Mouse (Mus musculus): ENCODE measurements around the gene Pigz.

Gene Pigz

DNA sequence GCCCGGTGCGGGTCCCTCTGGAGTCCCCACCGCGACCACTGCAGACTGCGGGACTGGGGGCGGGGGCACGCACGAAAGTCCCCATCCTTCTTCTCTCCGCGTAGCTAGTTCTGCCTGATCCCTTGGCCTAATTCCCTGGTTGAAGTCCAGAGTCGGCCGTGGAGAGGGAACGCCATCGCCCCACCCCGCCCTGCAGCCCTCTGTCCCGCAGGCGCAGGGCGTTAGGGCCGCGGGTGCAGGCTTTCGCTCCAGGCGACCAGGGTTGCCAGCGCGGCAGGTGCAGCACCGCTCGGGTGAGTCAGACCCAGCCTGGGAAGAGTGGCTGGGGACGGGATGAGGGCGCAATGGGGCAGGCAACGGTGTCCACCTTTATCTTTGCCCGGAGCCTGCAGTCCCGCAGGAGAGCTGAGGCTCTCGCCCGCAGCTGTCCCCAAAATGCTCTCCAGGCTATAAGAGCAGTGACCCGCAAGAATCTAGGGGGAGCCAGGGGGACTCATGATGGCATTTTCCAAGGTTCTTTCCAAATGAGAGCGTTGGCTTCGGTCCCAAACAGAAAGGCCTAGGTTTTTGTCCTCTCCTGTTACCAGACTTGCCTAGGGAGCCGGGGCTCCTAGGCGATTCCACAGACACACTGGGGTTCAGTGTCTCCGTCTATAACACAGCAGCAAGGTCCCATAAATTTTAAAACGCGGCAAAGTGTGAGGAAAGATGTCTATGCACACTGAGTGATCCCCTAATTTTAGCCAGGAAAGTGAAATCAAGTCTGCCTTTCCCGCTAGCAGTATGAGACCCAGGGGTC, at the start of gene Pigz:
Gene Pigz, plus strand, starts transcription at position 101 of the 799 bp plus-strand sequence.
- no peak for DNase-seq (ENCODE audit: low read depth, low spot score)

GRCm38 (mm10) chr16:31883902-31884301, 49.7 kb upstream of the Pigz start:
- DNase-seq (ENCODE audit: low read depth, low spot score), result no peak

- no peak for DNase-seq (ENCODE audit: low read depth, low spot score)
Measured at GRCm38 (mm10) chr16:31890907-31891306, 42.7 kb upstream of the Pigz start.

GRCm38 (mm10) chr16:31893396-31894141, 40.1 kb upstream of the Pigz start:
- DNase-seq (ENCODE audit: low read depth, low spot score), result no peak

DNA sequence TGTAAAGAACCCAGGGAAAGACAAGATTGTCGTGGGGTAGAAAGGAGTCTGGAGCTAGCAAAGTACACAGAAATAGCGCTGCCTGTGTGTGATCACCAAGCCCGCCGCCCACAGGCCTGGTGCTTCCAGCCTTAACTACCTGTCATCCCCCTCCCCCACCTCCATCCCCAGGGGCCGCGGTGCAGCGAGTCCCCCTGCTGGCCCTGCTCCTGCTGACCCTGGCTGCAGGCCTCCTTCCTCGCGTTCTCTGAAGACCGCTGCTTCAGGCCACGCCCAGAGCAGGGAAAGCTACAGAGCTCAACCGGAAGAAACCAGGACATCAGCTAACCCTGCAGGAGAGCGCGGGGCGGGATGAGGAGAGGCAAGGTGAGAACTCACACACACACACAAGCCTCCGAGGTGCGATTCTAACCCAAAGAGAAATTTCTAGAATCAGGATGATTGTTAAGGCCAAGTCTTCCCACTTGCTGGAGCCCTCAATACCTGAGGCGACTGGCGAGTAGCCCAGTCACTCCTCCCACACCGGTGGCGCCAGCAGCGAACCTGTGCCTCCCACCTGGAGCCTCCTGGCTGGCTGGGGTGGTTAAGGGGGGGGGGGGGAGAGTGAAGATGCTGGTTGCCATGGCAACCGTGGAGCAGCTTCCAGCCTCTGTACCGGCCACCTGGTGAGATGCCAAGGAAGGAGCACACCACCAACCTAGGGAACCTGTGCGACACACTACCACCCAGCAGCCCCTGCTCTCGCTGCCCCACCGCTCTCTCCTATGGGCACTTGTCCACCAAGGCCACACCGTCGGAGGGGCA, 36.5 kb upstream of the Pigz start:
- no peak for DNase-seq (ENCODE audit: low read depth, low spot score)

DNA sequence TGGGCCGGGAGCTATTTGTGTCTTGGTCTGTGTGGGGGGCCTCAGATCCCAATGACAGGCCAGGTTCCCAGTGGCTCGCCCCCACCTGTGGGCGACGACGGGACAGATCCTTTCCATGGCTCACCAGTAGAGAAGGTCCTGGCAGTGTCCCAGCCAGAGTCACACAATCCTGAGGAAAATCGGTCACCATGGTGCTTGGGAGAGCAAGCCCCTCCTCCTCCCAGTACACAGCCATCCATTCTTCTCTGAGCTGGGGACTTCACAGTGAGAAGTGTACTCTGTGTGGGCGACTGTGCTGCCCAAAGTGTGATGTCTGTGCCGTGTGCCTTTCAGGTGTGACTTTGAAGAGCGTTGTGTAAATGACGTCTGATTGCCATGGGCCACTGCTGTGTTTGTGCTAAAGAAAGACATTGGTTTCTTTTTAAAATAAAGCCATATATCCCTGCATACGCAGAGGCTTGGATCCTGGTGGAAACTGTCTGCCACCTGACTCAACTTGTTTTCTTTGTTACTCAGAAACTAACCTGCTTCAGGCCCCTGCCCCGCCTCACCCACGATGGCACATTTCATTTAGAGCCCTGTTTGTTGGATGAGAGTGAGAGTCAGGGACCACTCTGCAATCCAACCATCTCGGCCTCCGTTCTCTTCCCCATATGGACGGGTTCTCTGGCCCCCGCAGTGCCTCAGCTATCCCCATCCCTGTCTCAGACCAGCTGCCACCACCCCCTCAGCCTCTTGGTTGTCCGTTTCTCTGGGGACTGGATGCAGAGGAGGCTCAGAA, 34.9 kb upstream of the Pigz start:
- no peak for DNase-seq (ENCODE audit: low read depth, low spot score)

GRCm38 (mm10) chr16:31901886-31902285, 31.8 kb upstream of the Pigz start:
- DNase-seq (ENCODE audit: low read depth, low spot score), result no peak

DNA sequence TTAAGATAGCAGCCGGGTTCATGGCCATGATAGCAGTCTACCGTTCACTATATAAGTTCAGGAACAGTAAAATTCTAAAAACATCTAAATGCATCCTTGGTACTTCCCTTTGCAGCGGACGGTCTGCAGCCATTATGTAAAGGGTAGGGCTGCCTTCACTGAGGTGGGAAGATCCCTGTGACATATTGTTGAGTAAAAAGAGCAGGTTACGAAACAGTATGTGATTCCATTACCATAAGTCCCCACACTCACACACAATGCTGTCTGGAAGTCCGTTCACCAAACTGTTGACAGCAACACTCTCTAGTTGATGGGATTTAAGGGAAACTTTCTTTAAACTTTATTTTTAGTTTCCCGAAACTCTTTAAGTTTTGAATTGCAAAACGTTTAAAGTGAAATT, 30.4 kb upstream of the Pigz start:
- no peak for DNase-seq (ENCODE audit: low read depth, low spot score)

DNA sequence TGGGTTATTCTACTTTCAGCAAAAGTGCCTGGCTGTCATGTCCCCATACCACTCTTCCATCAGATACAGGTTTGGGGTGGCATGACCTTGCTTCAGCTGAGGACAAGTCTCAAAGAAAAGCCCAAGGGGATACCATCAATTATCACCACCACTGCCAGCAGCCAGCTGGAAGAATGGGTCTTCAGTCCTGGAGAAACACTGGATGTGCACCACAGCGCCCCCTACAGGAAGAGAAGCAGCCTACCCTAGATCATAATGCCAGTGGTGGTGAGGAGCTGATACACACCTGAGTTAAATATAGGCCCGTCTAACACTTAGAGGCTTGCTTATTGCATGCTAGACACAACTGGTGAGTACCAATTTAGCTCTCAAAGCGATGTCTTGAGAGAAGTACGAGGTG, 28.3 kb upstream of the Pigz start:
- no peak for DNase-seq (ENCODE audit: low read depth, low spot score)

DNA sequence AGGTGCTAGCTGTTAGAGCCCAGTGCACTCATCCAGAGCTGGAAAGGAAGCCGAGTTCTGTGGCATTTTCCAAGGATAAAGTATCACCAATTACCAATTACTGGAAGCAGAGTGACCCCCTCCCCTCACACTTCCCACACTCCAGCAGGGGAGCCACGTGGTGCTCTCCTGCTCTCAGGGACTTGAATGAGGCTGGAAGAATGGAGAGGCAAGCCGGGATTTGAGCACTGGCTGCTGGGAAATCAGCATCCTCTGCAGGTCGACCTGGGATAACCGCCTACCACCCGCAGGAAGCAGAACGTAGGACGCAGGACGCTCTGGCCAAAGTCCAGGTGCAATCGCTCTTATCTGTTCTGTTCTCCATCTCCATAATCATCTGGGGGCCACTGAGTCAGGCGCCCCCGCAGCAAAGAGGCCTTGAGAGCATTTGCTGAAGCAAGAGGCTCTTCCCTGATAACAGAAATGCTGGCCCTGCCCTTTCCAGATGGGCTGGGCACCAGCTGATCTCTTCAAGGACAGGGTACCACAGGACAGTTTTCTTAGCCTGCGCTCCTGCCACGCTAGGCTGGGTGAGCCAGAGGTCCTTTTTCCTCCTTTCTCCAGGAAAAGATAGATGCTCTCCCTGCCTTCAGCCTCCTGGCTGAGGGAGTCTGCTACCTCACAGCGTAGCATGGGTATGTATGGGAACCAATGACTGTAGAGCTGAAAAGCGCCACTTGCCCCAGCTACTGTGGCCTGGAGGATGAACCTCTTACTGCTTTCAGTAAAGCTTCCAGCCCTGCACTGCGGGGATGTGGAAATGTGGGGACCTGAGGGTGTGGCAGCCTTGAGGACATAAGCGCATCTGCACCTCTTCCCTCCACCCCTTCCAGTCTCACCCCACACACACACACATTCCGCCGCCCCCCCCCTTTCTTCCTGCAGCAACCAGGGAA, 27.5 kb upstream of the Pigz start:
- DNase-seq (ENCODE audit: low read depth, low spot score), result no peak

DNA sequence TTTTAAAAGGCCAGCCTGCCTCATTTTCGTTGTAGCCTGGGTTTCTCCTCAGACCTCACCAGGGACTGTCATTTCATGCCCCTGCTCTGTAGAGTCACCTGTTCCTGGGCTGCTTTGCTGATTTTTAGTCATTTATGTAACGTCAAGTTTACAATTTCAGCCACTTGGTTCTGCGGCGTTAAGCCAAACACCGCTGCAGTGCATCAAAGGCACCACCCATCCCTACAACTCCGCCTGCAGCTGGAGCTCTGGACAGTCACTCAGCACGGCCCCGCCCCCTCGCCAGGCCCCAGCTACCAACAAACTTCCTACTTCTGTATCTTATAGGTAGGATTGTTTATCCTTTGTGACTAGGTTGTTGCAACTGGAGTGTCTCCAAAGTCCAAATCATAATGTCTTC, 26.8 kb upstream of the Pigz start:
- DNase-seq (ENCODE audit: low read depth, low spot score), result no peak

DNA sequence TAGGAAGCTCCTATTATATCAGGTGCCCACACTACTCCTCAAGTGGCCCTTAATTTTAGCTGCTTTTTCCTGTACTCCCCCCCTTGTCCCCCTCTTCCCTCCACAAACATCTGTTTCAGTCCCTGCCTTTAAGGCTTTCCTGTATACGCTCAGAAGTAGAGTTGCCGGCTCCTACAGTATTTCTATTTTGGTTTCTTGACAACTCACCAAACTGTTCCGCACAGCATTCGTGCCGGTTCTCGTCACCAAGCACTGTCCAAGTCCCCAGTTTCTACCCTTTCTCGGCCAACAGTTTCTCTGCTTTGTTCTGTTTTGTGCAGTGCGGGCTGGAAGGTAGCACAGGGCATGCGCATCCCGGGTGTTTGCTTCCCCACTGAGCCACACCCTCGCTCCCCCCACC, 24.7 kb upstream of the Pigz start:
- no peak for DNase-seq (ENCODE audit: low read depth, low spot score)

- no peak for DNase-seq (ENCODE audit: low read depth, low spot score)
Measured at GRCm38 (mm10) chr16:31910281-31910847, 23.3 kb upstream of the Pigz start.

DNA sequence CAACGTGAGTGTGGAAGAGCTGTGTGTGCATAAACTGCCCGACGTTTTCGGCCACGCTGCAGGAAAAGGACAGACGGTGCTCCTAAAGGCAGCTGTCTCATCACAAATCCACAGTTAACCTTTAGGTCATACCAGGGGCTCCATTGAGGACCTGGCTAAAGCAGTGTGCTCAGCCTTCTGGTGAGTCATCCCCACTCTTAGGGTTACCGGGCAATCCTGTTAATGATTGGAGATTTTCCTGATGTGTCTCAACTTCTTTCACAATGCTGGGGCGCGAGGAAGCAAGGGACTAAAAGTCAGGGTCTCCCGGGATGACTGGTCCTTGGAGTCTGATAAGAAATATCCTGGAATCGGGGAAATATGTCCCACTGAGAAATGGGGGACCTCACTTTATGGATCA, 15.9 kb upstream of the Pigz start:
- DNase-seq (ENCODE audit: low read depth, low spot score), result no peak

DNA sequence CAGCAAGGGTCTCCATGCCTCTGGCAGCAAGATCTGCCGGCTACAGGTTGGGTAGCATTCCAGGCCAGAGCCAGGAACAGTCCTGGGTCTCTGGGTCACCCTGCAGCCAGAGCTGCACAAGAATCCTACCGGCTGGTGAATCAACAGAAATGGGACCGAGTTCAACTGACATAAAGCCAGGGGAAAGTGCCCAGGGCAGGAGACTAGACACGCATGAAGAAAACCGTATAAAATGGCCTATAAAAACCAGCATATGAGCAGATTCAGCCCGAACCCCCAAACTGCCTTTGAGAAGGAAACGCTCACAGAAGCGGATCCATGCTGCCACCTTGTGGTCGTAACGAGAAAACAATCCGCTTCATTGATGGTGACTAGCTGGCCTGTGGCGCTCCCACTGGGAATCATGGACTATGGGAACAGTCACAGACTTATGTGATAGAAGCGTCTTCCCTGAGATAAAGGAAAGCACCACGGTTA, 15.4 kb upstream of the Pigz start:
- peak; percentile 85 for DNase-seq (ENCODE audit: low read depth, low spot score)

GRCm38 (mm10) chr16:31924368-31924767, 9.3 kb upstream of the Pigz start:
- DNase-seq (ENCODE audit: low read depth, low spot score), result no peak

GRCm38 (mm10) chr16:31926091-31926490, 7.6 kb upstream of the Pigz start:
- no peak for DNase-seq (ENCODE audit: low read depth, low spot score)

- DNase-seq (ENCODE audit: low read depth, low spot score), result no peak
Measured at GRCm38 (mm10) chr16:31926547-31927182, 7.0 kb upstream of the Pigz start.

DNA sequence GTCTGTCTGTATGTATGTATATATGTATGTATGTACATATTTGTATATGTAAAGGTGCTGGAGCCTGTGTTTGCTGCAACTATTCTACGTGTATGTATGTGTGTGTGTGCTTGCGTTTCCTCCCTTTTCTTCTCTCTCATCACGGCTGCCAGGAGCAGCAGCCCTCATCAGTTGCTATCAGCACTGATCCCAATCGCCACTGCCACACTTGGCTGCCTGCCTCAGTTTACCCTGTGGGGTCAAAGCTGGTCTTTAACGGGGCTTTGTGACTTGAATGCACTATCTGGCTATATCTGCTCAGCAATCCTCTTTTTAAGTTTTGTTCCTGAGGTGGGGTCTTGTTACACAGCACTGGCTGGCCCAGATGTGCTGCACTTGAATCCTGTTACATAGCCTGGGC, 6.2 kb upstream of the Pigz start:
- no peak for DNase-seq (ENCODE audit: low read depth, low spot score)
